Mouse (Mus musculus) thymus, adult 18-20 months (tissue): Measurements from ENCODE around the gene Gnb2.

Experiments used
- DNase-seq, 2 experiments: peaks; one replicate each; pipeline ENCODE4 v3.0.0; 2022; ENCODE audit warnings: mixed read lengths in 2 of 2

The Gnb2 gene

DNA sequence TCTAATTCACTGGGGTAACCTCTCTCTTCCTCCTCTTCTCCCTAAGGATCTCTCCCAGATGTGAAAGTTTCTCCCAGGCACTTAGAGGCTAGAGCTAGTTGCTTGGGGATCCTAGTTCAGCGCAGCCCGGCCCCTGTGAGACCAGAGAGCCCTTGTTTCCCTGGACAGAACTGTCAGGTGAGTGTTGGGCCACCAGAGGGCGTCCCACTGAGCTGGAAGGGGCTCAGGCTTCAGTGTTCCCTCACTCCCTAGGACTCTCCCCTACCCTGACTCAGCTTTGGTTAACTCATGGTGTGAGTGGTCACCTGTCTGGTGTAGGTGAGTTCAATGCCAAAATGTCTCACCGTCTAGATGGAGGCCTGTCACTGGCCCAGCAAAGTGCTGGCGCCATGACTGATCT lies 14.9 kb downstream of the Gnb2 start, which contains the start of gene Gigyf1:
Gene Gigyf1 (plus strand): TSS at position 113 of the 400 bp plus-strand sequence.
- no peak for DNase-seq

DNA sequence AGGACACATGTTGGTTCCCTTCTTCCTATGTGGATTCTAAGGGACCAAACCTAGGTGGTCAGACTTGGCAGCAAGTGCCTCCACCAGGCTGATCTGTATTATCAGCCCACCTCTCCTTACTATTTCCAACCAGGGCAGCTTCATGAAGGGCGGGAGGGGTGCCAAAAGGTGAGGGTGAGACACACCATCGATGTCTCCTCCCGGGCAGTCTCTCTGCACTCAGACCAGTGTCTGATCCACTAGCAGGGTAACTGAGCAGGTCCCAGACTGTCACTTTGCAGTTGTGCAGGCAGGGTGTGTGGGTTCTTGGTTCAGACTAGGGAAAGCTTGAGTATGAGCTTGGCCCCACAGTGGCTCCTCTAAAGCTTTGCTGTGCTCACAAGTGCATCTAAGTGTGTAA lies 18.5 kb downstream of the Gnb2 start:
- no peak for DNase-seq

DNA sequence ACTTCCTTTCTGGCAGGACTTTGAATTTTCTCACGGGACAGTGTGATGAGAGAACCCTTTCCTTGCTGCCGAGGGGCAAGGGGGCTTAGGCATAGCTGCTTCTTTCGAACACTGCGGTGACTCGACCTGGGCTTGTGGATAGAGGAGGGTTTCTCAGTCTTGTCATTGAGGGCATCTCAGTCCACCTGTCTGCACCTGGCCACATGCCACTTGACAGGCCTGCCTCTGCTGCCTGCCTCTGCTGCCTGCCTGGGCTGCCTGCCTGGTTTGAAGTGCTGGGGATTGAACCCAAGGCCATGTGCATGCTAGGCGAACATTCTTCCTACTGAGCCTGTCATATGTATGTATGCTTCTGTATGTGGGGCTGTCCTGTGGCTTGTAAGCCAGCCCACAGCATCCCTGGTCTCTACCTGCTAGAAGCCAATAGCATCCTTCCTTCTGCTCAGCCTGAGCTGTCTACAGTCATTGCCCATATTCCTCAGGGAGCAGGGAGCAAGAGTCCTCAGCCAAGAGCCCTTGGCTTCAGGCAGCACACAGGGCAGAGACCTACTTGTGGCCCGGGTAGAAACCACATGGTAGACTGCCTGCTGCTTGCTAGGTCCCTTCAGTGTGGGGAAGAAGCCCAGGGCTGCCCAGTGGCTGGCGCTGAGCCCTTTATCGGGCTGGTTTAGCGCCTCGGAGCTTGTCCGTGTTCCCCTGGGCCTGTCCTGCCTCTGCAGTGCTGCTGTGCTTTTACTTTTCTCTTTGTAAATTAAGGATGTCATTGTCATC lies 19.2 kb downstream of the Gnb2 start:
- no peak for DNase-seq

DNA sequence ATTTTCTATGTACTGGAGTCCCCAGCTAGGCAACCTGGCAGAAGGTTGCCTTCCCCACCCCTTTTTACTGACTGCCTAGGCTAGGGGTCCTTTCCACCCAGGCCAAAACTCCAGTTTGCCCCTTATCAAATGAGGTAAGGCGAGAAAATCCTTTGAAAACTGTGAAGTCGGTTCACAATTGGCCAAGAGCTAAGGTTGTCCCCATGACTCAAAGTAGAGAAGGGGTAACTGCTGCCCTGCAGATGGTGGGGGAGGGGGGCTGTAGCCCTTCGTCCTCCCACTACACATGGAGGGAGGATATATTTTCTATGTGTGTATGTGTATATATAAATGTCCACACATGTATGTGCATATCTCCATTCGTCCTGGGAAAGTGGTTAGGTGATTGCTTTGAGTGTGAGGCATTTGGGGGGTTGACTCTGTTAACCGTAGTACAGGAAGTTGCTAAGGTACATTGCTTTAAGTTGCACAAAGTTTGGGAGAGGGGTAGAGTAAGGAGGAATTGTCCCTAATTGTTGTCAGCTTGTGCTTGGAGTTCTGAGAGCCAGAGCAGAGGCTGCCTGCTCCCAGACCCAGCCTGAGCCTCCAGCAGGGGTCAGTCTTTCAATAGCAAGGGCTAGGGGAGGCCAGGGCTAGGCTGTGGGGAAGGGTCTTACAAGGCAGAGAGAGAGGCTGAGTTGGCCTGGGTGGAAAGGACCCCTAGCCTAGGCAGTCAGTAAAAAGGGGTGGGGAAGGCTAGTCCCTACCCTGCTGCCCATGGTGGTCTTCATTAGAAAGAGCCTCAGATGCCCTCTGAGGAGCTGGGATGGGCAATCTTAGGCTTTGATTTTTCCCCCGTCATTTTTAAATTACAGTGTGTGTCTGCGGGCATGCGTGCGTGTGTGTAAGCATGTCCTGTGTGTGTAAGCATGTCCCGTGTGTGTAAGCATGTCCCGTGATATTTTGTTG lies 20.2 kb downstream of the Gnb2 start:
- no peak for DNase-seq

GRCm38 (mm10) chr5:137511706-137512105 lies 21.6 kb downstream of the Gnb2 start:
- DNase-seq = no peak

DNA sequence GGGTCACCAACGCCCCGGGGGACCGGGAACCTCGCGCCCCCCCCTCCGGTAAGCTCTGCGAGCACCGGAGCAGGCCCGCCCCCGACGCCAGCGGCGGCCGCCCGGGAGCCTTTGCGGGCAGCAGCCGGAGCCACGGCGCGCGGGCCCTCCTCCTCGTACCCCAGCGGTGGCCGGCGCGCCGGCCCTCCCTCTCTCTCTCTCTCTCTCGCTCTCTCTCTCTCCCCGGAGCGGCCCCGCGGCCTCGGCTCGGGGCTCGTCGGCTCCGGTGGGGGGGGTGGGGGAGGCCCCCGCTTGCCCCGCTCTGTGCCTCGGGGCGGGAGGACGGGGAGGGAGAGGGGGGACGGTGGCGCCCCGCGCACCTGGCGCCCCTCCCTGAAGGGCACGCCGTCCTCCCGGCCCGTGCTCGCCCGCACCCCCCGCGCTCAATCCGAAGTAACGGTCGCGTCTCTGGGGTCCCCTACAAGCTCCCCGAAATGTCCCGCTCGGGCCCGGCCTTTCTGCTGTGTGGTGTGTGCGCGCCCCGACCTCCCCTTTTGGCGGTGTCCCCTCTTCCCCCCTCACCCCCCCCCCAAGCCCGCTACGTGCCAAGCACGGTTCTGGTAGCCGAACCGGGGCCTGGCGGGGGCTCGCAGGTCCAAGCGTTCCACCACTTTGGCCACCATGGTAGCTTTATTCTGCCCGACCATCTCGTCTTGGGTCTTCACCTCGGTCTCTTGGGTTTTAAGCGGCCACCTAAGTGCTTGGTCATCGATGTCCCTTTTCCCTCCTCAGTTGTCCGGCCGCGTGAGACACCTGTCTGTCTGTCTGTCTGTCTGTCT lies 22.5 kb downstream of the Gnb2 start:
- DNase-seq = no peak

- peak; percentile 66 for DNase-seq
Measured at GRCm38 (mm10) chr5:137510014-137510501, 23.3 kb downstream of the Gnb2 start.

- DNase-seq = no peak
Measured at GRCm38 (mm10) chr5:137504041-137504440, 29.3 kb downstream of the Gnb2 start.

- peak in 1 of 2 experiments; percentile 66 for DNase-seq
Measured at GRCm38 (mm10) chr5:137502667-137503110, 30.6 kb downstream of the Gnb2 start.

DNA sequence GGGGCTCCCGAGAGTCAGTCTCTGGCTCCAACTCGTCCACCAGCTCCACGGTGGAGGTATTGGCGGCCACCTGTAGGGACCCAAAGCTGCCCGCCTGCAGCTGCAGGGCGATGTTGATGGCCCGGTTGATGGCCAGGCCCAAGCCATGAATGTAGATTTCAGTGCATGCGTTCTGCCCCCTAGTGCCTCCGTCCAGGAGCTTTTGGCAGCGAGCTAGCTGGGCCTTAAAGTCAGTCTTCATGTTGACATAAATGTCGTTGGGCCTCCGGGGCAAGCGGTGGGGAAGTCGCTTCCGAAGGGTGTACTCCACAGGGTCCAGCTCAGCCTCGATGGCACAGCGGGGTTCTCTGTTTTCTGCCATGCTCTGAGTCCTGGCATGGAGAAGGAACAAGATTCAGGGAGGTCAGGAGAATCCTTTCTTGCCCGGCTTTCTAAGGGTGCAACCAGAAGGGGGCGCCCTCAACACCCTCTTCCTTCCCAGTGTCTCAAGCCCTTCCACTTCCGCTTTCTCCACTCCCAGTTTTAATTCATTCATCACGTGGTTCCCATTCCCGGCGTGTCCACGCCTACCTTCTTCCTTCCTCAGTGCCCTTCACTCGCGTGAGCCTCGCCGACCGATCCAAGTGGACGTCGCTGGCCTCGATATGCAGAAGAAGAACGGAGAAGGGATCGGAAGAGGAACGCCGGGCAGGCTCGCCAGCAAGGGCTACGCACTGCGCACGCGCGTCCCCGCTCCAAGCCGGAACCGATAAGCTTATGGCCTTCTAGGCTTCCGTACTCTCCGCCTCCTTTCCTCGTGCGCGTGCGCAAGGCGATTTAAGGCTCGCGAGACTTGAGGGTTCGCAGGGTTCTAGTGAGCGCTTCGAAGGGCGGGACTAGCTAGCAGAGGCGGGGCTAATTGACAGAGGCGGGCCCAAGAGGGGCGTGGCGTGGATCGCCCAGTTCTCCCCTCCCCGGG lies 31.3 kb downstream of the Gnb2 start, which contains the start of gene Pop7:
Gene Pop7 (minus strand): TSS at position 810 of the 958 bp plus-strand sequence.
- peak; percentile 99 to 100 for DNase-seq

DNA sequence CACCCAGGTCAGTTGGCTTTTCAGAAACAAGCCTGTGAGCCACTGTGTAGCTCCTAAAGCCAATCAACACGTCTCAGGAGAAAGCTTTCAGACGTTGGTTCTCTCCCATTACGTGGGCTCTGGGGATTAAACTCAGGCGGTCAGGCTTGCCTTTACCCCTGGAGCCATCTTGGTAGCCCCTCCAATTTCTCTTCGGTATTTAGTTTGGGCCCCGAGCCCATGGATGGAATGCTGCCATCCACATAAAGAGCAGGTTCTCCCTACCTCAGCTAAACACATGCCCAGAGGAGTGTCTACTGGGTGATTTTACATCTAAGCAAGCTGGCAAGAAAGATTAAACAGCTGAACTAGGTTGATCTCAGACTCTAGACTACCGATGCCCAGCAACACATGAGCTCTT lies 33.1 kb downstream of the Gnb2 start:
- DNase-seq = no peak

- no peak for DNase-seq
Measured at GRCm38 (mm10) chr5:137493831-137494230, 39.5 kb downstream of the Gnb2 start.

- no peak for DNase-seq
Measured at GRCm38 (mm10) chr5:137491559-137491958, 41.8 kb downstream of the Gnb2 start.

GRCm38 (mm10) chr5:137487616-137488015 lies 45.7 kb downstream of the Gnb2 start:
- DNase-seq = no peak

- DNase-seq = no peak
Measured at GRCm38 (mm10) chr5:137485851-137486155, 47.5 kb downstream of the Gnb2 start.

GRCm38 (mm10) chr5:137485071-137485850 lies 48.0 kb downstream of the Gnb2 start:
- DNase-seq = no peak

GRCm38 (mm10) chr5:137481897-137482296 lies 51.4 kb downstream of the Gnb2 start:
- no peak for DNase-seq

GRCm38 (mm10) chr5:137481138-137481537 lies 52.2 kb downstream of the Gnb2 start:
- peak in 1 of 2 experiments; percentile 13 for DNase-seq
